Mouse (Mus musculus): ENCODE data around the gene Ppp1r12a. TPM values are rescaled to one million over a fixed set of nuclear protein-coding genes. Genes with fewer than 3 reads are reported as not detected.
"Not testable (repeated sequence)": the region's sequence is repeated elsewhere in the genome, so short reads cannot be mapped to it uniquely, and the experiment has no call there.

Gene Ppp1r12a
- total RNA-seq, 2 experiments from 2014 or later = 102 to 127 TPM

DNA sequence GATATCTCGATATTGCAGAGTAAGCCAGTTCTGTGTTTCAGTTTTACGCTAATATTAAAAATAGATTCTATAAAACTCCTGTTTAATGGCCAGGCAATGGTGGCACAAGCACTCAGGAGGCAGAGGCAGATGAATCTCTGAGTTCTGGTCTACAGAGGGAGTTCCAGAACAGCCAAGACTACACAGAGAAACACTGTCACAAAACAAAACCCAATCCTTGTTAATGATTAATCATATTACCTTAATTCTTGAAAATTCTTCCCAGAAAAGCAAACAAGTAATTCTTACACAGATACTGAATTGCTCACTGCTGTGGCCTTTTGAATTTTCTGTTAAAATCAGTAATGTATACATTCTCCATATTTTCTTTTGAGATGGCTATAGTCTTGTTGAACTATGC is 37.0 kb downstream of the Ppp1r12a start:
- DNase-seq = no peak

DNA sequence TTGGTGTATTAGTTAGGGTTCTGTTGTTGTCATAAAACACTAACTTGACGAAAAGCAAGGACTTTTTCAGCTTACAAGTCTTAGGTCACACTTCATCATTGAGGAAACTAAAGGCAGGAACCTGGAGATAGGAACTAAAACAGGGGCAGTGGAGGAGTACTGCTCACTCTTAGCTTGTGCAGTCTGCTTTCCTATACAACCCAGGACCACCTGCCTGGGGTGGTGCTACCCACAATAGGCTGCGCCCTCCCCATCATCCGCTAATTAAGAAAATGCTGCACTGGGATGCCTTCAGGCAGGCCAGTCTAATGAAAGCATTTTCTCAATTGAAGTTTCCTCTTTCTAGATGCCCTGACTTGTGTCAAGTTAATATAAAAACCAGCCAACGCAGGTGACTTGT is 40.1 kb downstream of the Ppp1r12a start:
- DNase-seq = no peak

GRCm38 (mm10) chr10:108203440-108203839 is 41.4 kb downstream of the Ppp1r12a start:
- DNase-seq = no peak

DNA sequence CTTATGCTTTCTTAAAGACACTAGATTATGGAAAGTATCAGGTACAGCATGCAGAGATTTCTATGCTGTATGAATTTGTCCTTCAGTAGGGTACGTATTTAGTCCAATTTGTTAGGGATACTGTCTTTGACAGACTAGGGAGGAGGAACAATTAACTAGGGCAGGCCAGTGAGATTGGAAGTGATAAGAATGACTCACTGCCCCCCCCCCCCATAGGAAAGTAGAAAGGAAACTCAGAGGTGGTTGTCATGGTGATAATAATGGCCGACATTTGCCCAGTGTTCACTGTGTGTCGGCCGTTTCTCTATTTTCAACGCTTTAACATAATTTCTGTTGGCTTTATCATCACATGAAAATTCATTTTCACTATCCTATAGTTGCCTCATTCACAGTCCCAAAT is 47.4 kb downstream of the Ppp1r12a start:
- DNase-seq = no peak

- no peak for DNase-seq
These were observed 62.4 kb downstream of the Ppp1r12a start for GRCm38 (mm10) chr10:108224413-108224812.

DNA sequence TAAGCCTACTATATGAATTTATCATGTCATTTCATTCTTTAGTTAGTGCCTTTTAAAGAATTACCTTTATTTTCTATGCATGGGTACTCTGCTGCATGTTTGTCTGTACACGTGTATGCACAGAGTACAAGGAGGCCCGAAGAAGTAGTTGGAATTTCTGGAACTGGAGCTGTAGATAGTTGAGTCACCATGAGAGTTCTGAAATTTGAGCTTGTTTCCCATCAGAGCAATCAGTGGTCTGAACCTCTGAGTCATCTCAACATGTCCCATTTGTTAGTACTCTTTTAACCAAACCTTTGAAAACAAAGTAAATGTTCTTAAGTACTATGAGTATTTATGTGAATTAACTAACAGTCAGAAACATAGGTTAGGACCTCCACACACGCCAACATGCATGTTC is 75.1 kb downstream of the Ppp1r12a start:
- no peak for DNase-seq

- no peak for DNase-seq
These were observed 77.1 kb downstream of the Ppp1r12a start for GRCm38 (mm10) chr10:108239061-108239460.

DNA sequence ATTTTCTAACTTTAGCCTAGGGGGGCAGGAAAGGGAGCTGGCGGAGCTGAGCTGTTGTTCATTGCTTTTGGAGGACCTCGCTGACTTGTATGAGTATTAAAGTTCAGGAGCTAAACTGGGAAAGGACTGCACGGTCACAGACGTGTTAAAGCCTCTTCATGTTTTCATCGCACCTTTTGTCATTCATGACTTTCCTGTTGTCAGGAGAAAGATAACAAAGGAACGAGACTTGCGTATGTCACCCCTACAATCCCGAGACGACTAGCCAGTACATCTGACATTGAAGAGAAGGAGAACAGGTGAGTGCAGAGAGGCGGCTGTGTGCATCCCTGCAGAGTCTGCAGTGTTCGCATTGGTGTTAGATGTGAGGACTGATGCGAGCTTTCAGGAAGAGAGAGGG is 88.7 kb downstream of the Ppp1r12a start:
- no peak for DNase-seq

GRCm38 (mm10) chr10:108251181-108251580 is 89.2 kb downstream of the Ppp1r12a start:
- no peak for DNase-seq

DNA sequence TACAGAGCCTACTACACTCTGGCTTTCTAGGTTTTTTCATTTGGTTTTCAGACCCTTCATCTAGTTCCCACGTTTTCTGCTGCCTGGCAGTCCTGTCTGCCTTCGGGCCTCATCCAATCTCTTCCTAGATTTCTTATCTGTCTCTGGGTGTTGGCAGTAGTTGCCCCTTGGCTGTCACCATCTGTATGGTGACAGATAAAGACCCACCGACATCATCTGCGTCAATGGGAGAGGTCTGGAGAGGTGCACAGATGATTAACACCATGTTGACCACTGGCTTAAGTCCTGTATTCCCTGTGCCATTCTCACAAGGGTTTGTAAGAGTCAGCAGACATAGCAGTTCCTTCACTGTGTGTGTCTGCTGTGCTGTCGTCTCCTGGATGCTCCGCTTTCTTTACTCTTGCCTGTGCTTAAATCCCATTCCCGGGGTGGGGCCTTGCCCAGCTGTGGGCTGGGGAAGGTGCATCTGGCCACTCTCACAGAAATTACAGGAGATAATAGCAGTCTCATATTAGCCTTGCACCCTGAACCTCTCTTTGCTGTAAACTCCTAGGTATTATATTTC is 93.9 kb downstream of the Ppp1r12a start:
- DNase-seq = no peak

- DNase-seq = no peak
These were observed 98.9 kb downstream of the Ppp1r12a start for GRCm38 (mm10) chr10:108260931-108261330.

GRCm38 (mm10) chr10:108264641-108265040 is 102.6 kb downstream of the Ppp1r12a start:
- DNase-seq = no peak

GRCm38 (mm10) chr10:108271201-108271600 is 109.2 kb downstream of the Ppp1r12a start:
- DNase-seq = no peak

GRCm38 (mm10) chr10:108276678-108277077 is 114.7 kb downstream of the Ppp1r12a start:
- DNase-seq = no peak

- DNase-seq = no peak
These were observed 115.2 kb downstream of the Ppp1r12a start for GRCm38 (mm10) chr10:108277198-108277597.

GRCm38 (mm10) chr10:108281099-108281498 is 119.1 kb downstream of the Ppp1r12a start:
- not testable (repeated sequence) for DNase-seq

GRCm38 (mm10) chr10:108282351-108282750 is 120.4 kb downstream of the Ppp1r12a start:
- DNase-seq = no peak

DNA sequence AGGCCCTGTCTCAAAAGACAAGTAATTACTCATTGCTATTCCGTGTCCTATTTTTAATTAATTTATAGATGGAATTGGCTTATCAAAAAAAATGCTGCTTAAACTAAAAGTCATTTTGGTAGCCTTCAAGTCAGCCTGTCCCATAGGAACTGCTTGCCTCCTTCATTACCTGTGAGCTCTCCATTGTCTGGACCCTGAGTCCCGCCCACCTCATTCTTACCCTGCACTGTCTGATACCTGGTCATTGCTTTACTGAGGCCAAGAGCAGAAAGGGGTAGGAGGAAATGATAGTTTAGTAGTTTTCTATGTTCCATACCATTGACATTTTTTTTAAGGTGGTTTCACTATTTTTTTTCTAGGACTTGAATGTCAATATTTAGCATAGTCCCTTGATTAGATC is 121.4 kb downstream of the Ppp1r12a start:
- DNase-seq = no peak

GRCm38 (mm10) chr10:108283837-108284236 is 121.8 kb downstream of the Ppp1r12a start:
- DNase-seq = no peak

DNA sequence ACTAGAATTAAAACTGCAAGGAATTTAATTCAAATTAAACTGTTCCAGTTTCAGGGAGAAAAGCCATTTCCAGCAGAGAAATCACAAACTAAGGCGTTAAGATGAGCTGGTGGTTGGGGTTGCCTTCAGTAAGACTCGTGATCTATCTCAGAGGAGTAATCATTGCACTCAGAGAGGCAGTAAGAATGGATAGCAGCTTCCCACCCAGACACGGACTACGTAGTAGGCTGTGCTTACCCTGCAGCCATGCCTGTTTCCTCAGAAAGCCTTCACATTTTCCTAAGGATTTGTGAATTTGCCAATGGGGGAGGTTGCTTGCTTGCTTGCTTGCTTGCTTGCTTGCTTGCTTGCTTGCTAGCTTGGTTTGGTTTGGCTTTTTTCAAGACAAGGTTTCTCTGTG is 122.5 kb downstream of the Ppp1r12a start:
- DNase-seq = no peak

- no peak for DNase-seq
These were observed 123.0 kb downstream of the Ppp1r12a start for GRCm38 (mm10) chr10:108284977-108285376.

DNA sequence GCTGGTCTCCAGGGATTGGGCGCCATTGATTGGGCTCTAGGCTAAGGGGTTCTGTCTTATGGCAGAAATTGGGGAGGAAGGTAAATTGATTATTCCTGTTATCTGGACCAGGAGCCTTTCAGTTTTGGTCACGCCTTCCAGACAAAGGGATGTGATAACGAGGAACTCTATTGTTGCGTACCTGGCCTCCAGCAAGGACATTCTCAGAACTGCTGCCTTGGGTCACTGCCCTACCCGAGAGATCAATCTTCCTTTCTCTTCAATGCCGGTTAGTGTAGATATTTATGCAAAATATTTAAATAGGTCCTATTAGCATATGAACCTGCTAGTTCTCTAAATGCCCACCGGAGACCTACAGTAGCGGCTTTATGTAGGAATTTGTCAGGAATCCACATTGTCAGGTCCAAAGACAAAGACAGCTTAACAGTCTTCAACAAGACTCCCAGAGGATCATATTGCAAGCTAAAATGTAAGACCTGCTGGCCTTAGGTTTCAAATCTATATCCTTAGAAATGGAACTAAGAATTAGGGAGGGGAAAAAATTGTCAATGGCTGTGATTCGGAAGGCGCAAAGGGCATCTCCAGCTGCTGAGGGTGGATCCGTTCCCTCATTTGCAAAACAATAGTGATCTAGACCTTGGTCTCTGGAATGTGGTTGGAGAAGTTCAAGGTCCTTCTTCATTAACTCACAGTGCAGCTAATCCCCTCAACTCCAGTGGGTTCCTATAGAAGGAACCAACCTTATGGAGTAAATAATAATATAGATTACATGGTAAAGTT is 124.9 kb downstream of the Ppp1r12a start:
- no peak for DNase-seq

GRCm38 (mm10) chr10:108287438-108287801 is 125.4 kb downstream of the Ppp1r12a start:
- DNase-seq = no peak

DNA sequence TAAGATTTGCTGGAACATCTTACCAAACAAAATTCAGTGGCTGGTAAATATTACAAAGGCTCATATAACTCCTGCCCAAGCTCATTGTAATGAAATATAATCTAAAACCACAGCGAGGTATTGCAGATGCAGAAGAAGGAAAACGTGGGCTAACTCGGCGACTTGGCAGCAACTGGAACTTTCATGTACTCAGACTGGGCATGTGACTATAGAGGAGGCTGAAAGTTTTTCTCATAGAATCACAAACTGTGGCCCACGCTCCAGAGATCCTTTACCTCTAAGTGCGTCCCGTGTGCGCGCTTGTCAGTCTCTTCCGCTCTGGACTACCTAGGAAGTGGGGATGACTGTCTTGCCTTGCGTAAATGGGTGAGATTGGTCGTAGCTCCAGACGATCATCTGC is 128.1 kb downstream of the Ppp1r12a start:
- no peak for DNase-seq

Measured in adrenal gland, postnatal 36 days (tissue).